10 mouse cellular contexts compared by ENCODE assay signal in the genomic region with DNA sequence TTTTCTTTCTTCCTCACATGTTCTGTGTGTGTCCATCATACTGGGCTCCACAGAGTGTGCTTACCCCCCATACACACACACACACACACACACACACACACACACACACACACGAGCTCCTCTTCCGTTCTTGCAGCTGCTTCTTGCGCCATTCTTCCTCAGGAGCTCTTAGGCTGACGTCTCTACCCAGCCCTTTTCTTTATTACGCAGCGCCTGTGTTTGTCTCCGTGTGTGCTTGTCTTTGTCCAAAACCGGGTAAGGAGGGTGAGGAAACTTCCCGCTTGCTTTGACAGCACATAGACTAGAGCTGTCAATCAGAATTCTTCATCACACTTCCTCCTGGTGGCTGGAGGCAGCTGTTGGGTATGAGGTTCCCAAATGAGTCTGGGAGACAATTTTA. TPM values are rescaled to one million over a fixed set of nuclear protein-coding genes. Genes with fewer than 3 reads are reported as not detected.
A peak's percentile ranks its signal among the peaks of the same experiment; 100 is the strongest.
DNase-seq lines count a peak whose midpoint lies in the region; ATAC-seq and TF ChIP-seq lines count a peak whose summit lies in the region.
"Had no signal": no experiment of that assay in that cellular context is flagged by ENCODE, and none has a peak within 500 bp of the region (broad histone marks: within the 10 kb centered on the region; RNA-seq: fewer than 3 reads in every experiment).

No protein-coding gene starts in this region.

- peaks cover 13% of the 10 kb centered on the region; the same call in 1 of the 2 replicates for H3K36me3 ChIP-seq in liver, adult 2 months (ENCODE audit: control insufficient read depth, insufficient read depth, low read length)
- H3K36me3 ChIP-seq in liver, embryonic 11.5 days (ENCODE audit: control insufficient read depth, insufficient read depth, low read length) = no peaks in the 10 kb centered on the region
- peaks cover 46% of the 10 kb centered on the region for H3K36me3 ChIP-seq in embryonic facial prominence, embryonic 10.5 days (replicated peaks)
- no peaks in the 10 kb centered on the region; the same call in 1 of the 2 replicates for H3K36me3 ChIP-seq in heart, embryonic 16.5 days (ENCODE audit: control insufficient read depth, insufficient read depth)
- H3K36me3 ChIP-seq in midbrain, embryonic 13.5 days = peaks cover 14% of the 10 kb centered on the region

- no peaks in the 10 kb centered on the region for H3K27me3 ChIP-seq in liver, adult 2 months (ENCODE audit: control insufficient read depth, insufficient read depth, low read length)
- no peaks in the 10 kb centered on the region for H3K27me3 ChIP-seq in liver, embryonic 11.5 days (replicated peaks; ENCODE audit: control insufficient read depth, insufficient read depth, low read length)
- H3K27me3 ChIP-seq in embryonic facial prominence, embryonic 10.5 days (replicated peaks; ENCODE audit: low read depth, poor library complexity, severe bottlenecking) = no peaks in the 10 kb centered on the region
- no peaks in the 10 kb centered on the region for H3K27me3 ChIP-seq in heart, embryonic 16.5 days (ENCODE audit: control insufficient read depth, insufficient read depth, low read length)
- H3K27me3 ChIP-seq in midbrain, embryonic 13.5 days = no peaks in the 10 kb centered on the region
- H3K27me3 ChIP-seq: embryonic facial prominence, embryonic 13.5 days; megakaryocyte, embryonic 14.5 days had no signal

- no peak overlapping the region for H3K4me2 ChIP-seq in liver, embryonic 11.5 days
- no peak overlapping the region for H3K4me2 ChIP-seq in heart, embryonic 16.5 days (ENCODE audit: low read depth, low read length)
- no peak overlapping the region for H3K4me2 ChIP-seq in midbrain, embryonic 13.5 days (replicated peaks)
- H3K4me2 ChIP-seq: embryonic facial prominence, embryonic 13.5 days had no signal

- no peak for TF ChIP-seq CTCF in liver, adult 2 months (IDR thresholded peaks at IDR 0.05; ENCODE audit: low read depth, low read length)

- 33% methylated on average over 9 of the region's 9 CpGs for WGBS in liver, adult 2 months
- WGBS in liver, embryonic 11.5 days = 57% methylated on average over 9 of the region's 9 CpGs
- WGBS in embryonic facial prominence, embryonic 10.5 days = 75% methylated on average over 9 of the region's 9 CpGs
- WGBS in heart, embryonic 16.5 days = 63% methylated on average over 9 of the region's 9 CpGs
- whole genome bisulfite sequencing in midbrain, embryonic 13.5 days = 48% methylated on average over 9 of the region's 9 CpGs

- no peak overlapping the region for H3K9ac ChIP-seq in liver, adult 2 months (ENCODE audit: low read depth, low read length)
- H3K9ac ChIP-seq in liver, embryonic 11.5 days (ENCODE audit: low read depth, low read length) = no peak overlapping the region
- no peak overlapping the region for H3K9ac ChIP-seq in heart, embryonic 16.5 days (ENCODE audit: low read length)
- H3K9ac ChIP-seq in midbrain, embryonic 13.5 days (replicated peaks) = no peak overlapping the region
- H3K9ac ChIP-seq: embryonic facial prominence, embryonic 13.5 days had no signal

- DNase-seq in liver, adult 2 months (ENCODE audit: extremely low read depth, low read depth, low spot score) = no peak
- DNase-seq in liver, embryonic 11.5 days (ENCODE audit: low spot score) = no peak
- DNase-seq in embryonic facial prominence, embryonic 10.5 days (ENCODE audit: low spot score) = no peak
- DNase-seq in spleen, postnatal 4 days (ENCODE audit: low spot score in 2 of 2) = no peak
- DNase-seq in cerebellum, postnatal 14 days = no peak

- H3K79me2 ChIP-seq in liver, adult 2 months (ENCODE audit: control insufficient read depth, insufficient read depth, low read length) = peaks cover 60% of the 10 kb centered on the region

- H3K9me3 ChIP-seq in liver, embryonic 11.5 days (ENCODE audit: control insufficient read depth, low read length) = no peaks in the 10 kb centered on the region
- H3K9me3 ChIP-seq in embryonic facial prominence, embryonic 10.5 days = no peaks in the 10 kb centered on the region
- H3K9me3 ChIP-seq in heart, embryonic 16.5 days (replicated peaks; ENCODE audit: control insufficient read depth, low read length) = no peaks in the 10 kb centered on the region
- H3K9me3 ChIP-seq in midbrain, embryonic 13.5 days = no peaks in the 10 kb centered on the region
- H3K9me3 ChIP-seq: embryonic facial prominence, embryonic 13.5 days; megakaryocyte, embryonic 14.5 days had no signal

- TF ChIP-seq POLR2A in liver, adult 2 months (IDR thresholded peaks at IDR 0.05; ENCODE audit: extremely low read depth, insufficient read depth, low read length) = no peak

- peaks cover 38% of the 10 kb centered on the region for H3K4me1 ChIP-seq in liver, adult 2 months (ENCODE audit: control insufficient read depth, insufficient read depth, low read length)
- H3K4me1 ChIP-seq in liver, embryonic 11.5 days (replicated peaks; ENCODE audit: control insufficient read depth, insufficient read depth, low read length) = peaks cover 65% of the 10 kb centered on the region
- peaks cover 66% of the 10 kb centered on the region for H3K4me1 ChIP-seq in embryonic facial prominence, embryonic 10.5 days
- H3K4me1 ChIP-seq in heart, embryonic 16.5 days (ENCODE audit: control insufficient read depth, insufficient read depth, low read length) = peaks cover 74% of the 10 kb centered on the region
- peaks cover 57% of the 10 kb centered on the region for H3K4me1 ChIP-seq in midbrain, embryonic 13.5 days (replicated peaks)

- peak overlapping the region; percentile 9; the same call in 1 of the 2 replicates for H3K27ac ChIP-seq in liver, adult 2 months (replicated peaks; ENCODE audit: insufficient read depth, low read depth, low read length)
- H3K27ac ChIP-seq in liver, embryonic 11.5 days (ENCODE audit: low read depth, low read length) = no peak overlapping the region
- 0 out of 2 replicates have a peak overlapping the region, but pooled peaks have one; percentile 4 for H3K27ac ChIP-seq in embryonic facial prominence, embryonic 10.5 days (replicated peaks)
- peak overlapping the region; percentile 81 for H3K27ac ChIP-seq in heart, embryonic 16.5 days (ENCODE audit: low read length)
- H3K27ac ChIP-seq in midbrain, embryonic 13.5 days = peak overlapping the region; percentile 32; the same call in 1 of the 2 replicates

- no peak for ATAC-seq in liver, embryonic 11.5 days (replicated peaks; ENCODE audit: low FRiP score)
- no peak for ATAC-seq in heart, embryonic 16.5 days (replicated peaks; ENCODE audit: extremely low read depth, insufficient read depth, low FRiP score)
- no peak for ATAC-seq in midbrain, embryonic 13.5 days

- no peak overlapping the region for H3K4me3 ChIP-seq in liver, adult 2 months (ENCODE audit: insufficient read depth, low read depth, low read length)
- H3K4me3 ChIP-seq in liver, embryonic 11.5 days (ENCODE audit: low read depth, low read length) = no peak overlapping the region
- H3K4me3 ChIP-seq in embryonic facial prominence, embryonic 10.5 days = no peak overlapping the region
- no peak overlapping the region for H3K4me3 ChIP-seq in heart, embryonic 16.5 days (ENCODE audit: low read length)
- no peak overlapping the region for H3K4me3 ChIP-seq in midbrain, embryonic 13.5 days (replicated peaks)
- H3K4me3 ChIP-seq: embryonic facial prominence, embryonic 13.5 days; megakaryocyte, embryonic 14.5 days had no signal

RNA-seq across cellular contexts. Expression of a gene that starts 19.4 kb away (rescaled TPM):
- 66.7 and 90.9 TPM in 2 replicates for total RNA-seq in liver, adult 2 months (2014; rRNA removed)
- polyA plus RNA-seq in liver, adult 2 months (2012; rRNA removed) = 140 and 169 TPM in 2 replicates
- polyA plus RNA-seq in liver, embryonic 11.5 days (2014; fragmentation: Nextera tagmentation; extraction: Ambion mirVana) = 36.6 and 40.7 TPM in 2 replicates
- polyA plus RNA-seq in embryonic facial prominence, embryonic 10.5 days (2016; fragmentation: Nextera tagmentation; extraction: Ambion mirVana) = 50.8 and 57.3 TPM in 2 replicates
- 60.5 and 63.3 TPM in 2 replicates for polyA plus RNA-seq in heart, embryonic 16.5 days (2015; fragmentation: Nextera tagmentation; extraction: Ambion mirVana)
- 38.9 and 41.9 TPM in 2 replicates for polyA plus RNA-seq in midbrain, embryonic 13.5 days (2015; fragmentation: Nextera tagmentation; extraction: Ambion mirVana)

RNA-seq across cellular contexts. Expression of a gene that starts 45.2 kb away (rescaled TPM):
- total RNA-seq in liver, adult 2 months (2014; rRNA removed) = 33.8 and 34.6 TPM in 2 replicates
- 13.9 and 15.1 TPM in 2 replicates for polyA plus RNA-seq in liver, adult 2 months (2012; rRNA removed)
- 24.7 and 26.2 TPM in 2 replicates for polyA plus RNA-seq in liver, embryonic 11.5 days (2014; fragmentation: Nextera tagmentation; extraction: Ambion mirVana)
- polyA plus RNA-seq in embryonic facial prominence, embryonic 10.5 days (2016; fragmentation: Nextera tagmentation; extraction: Ambion mirVana) = 21.0 and 22.6 TPM in 2 replicates
- polyA plus RNA-seq in heart, embryonic 16.5 days (2015; fragmentation: Nextera tagmentation; extraction: Ambion mirVana) = 10.0 and 11.4 TPM in 2 replicates
- polyA plus RNA-seq in midbrain, embryonic 13.5 days (2015; fragmentation: Nextera tagmentation; extraction: Ambion mirVana) = 10.3 and 11.9 TPM in 2 replicates

RNA-seq across cellular contexts. Expression of a gene that starts 45.3 kb away (rescaled TPM):
- total RNA-seq in liver, adult 2 months (2014; rRNA removed) = 21.9 and 25.1 TPM in 2 replicates
- polyA plus RNA-seq in liver, adult 2 months (2012; rRNA removed) = 8.7 and 12.7 TPM in 2 replicates
- 42.6 and 50.5 TPM in 2 replicates for polyA plus RNA-seq in liver, embryonic 11.5 days (2014; fragmentation: Nextera tagmentation; extraction: Ambion mirVana)
- polyA plus RNA-seq in embryonic facial prominence, embryonic 10.5 days (2016; fragmentation: Nextera tagmentation; extraction: Ambion mirVana) = 196 and 200 TPM in 2 replicates
- 95.6 and 101 TPM in 2 replicates for polyA plus RNA-seq in heart, embryonic 16.5 days (2015; fragmentation: Nextera tagmentation; extraction: Ambion mirVana)
- 226 and 238 TPM in 2 replicates for polyA plus RNA-seq in midbrain, embryonic 13.5 days (2015; fragmentation: Nextera tagmentation; extraction: Ambion mirVana)

RNA-seq across cellular contexts. Expression of a gene that starts 54.6 kb away (rescaled TPM):
- total RNA-seq in liver, adult 2 months (2014; rRNA removed) = 106 and 193 TPM in 2 replicates
- polyA plus RNA-seq in liver, adult 2 months (2012; rRNA removed) = 85.1 and 113 TPM in 2 replicates
- polyA plus RNA-seq in liver, embryonic 11.5 days (2014; fragmentation: Nextera tagmentation; extraction: Ambion mirVana) = 0.27 and 0.30 TPM in 2 replicates
- polyA plus RNA-seq in embryonic facial prominence, embryonic 10.5 days (2016; fragmentation: Nextera tagmentation; extraction: Ambion mirVana) = not detected in 2 replicates
- polyA plus RNA-seq in heart, embryonic 16.5 days (2015; fragmentation: Nextera tagmentation; extraction: Ambion mirVana) = 1.00 and 1.7 TPM in 2 replicates
- polyA plus RNA-seq in midbrain, embryonic 13.5 days (2015; fragmentation: Nextera tagmentation; extraction: Ambion mirVana) = not detected in 2 replicates
- total RNA-seq: heart, adult 18-20 months had no signal
- polyA plus RNA-seq: embryonic facial prominence, embryonic 13.5 days had no signal
